Comparison of ENCODE assay signal across 24 mouse cellular contexts in genomic region chr11:95783958-95784357, GRCm38 (mm10). TPM values are rescaled to one million over a fixed set of nuclear protein-coding genes. Genes with fewer than 3 reads are reported as not detected.
A peak's percentile ranks its signal among the peaks of the same experiment; 100 is the strongest.
DNase-seq lines count a peak whose midpoint lies in the region; ATAC-seq and TF ChIP-seq lines count a peak whose summit lies in the region.
"Had no signal": no experiment of that assay in that cellular context is flagged by ENCODE, and none has a peak within 500 bp of the region (broad histone marks: within the 10 kb centered on the region; RNA-seq: fewer than 3 reads in every experiment).

No protein-coding gene starts in this region.

- H3K27ac ChIP-seq in embryonic facial prominence, embryonic 14.5 days (replicated peaks; ENCODE audit: low read depth, low read length) = no peak overlapping the region
- H3K27ac ChIP-seq in embryonic facial prominence, embryonic 10.5 days (replicated peaks) = no peak overlapping the region
- H3K27ac ChIP-seq: embryonic facial prominence, embryonic 12.5 days; embryonic facial prominence, embryonic 15.5 days; forebrain, embryonic 10.5 days; forebrain, embryonic 12.5 days had no signal

- H3K36me3 ChIP-seq in embryonic facial prominence, embryonic 14.5 days (ENCODE audit: control insufficient read depth, insufficient read depth, low read length) = no peaks in the 10 kb centered on the region
- H3K36me3 ChIP-seq in embryonic facial prominence, embryonic 10.5 days (replicated peaks) = no peaks in the 10 kb centered on the region
- no peaks in the 10 kb centered on the region for H3K36me3 ChIP-seq in C2C12 (ENCODE audit: control insufficient read depth, insufficient read depth)
- H3K36me3 ChIP-seq: embryonic facial prominence, embryonic 12.5 days; embryonic facial prominence, embryonic 15.5 days; forebrain, embryonic 10.5 days; forebrain, embryonic 12.5 days had no signal

- peak; percentile 43 for DNase-seq in embryonic facial prominence, embryonic 14.5 days (ENCODE audit: low spot score)
- no peak for DNase-seq in embryonic facial prominence, embryonic 10.5 days (ENCODE audit: low spot score)
- no peak for DNase-seq in lung, postnatal 10 days
- no peak for DNase-seq in natural killer cell, adult 2 months (ENCODE audit: low spot score in 2 of 2)
- DNase-seq: adrenal gland, adult 2 months; adrenal gland, postnatal 10 days; adrenal gland, postnatal 36 days; B cell, adult 2 months; cerebellum, adult 11 months; cerebellum, adult 18-20 months; cerebellum, adult 8-10 months; cerebellum, adult 9-11 months; cerebellum, postnatal 14 days; cerebellum, postnatal 36 days; embryo, embryonic 11 days had no signal

- H3K79me2 ChIP-seq in C2C12 (ENCODE audit: control insufficient read depth, insufficient read depth) = no peaks in the 10 kb centered on the region

- 74% methylated on average over 9 of the region's 9 CpGs for WGBS in embryonic facial prominence, embryonic 14.5 days
- WGBS in embryonic facial prominence, embryonic 10.5 days = 84% methylated on average over 9 of the region's 9 CpGs

- no peak overlapping the region for H3K4me3 ChIP-seq in embryonic facial prominence, embryonic 14.5 days (ENCODE audit: low read depth, low read length)
- H3K4me3 ChIP-seq in embryonic facial prominence, embryonic 10.5 days = no peak overlapping the region
- H3K4me3 ChIP-seq in C2C12 (ENCODE audit: insufficient read depth, poor library complexity, severe bottlenecking) = no peak overlapping the region
- H3K4me3 ChIP-seq: embryonic facial prominence, embryonic 12.5 days; embryonic facial prominence, embryonic 15.5 days; erythroblast, embryonic 14.5 days; forebrain, embryonic 10.5 days; forebrain, embryonic 12.5 days had no signal

- H3K27me3 ChIP-seq in embryonic facial prominence, embryonic 14.5 days (replicated peaks; ENCODE audit: control insufficient read depth, insufficient read depth, low read length) = no peaks in the 10 kb centered on the region
- no peaks in the 10 kb centered on the region for H3K27me3 ChIP-seq in embryonic facial prominence, embryonic 10.5 days (replicated peaks; ENCODE audit: low read depth, poor library complexity, severe bottlenecking)
- no peaks in the 10 kb centered on the region for H3K27me3 ChIP-seq in C2C12 (ENCODE audit: control insufficient read depth, insufficient read depth, insufficient read length)
- H3K27me3 ChIP-seq: embryonic facial prominence, embryonic 12.5 days; embryonic facial prominence, embryonic 15.5 days; forebrain, embryonic 12.5 days had no signal

- H3K4me2 ChIP-seq in embryonic facial prominence, embryonic 14.5 days (ENCODE audit: low read depth, low read length) = no peak overlapping the region
- H3K4me2 ChIP-seq: embryonic facial prominence, embryonic 12.5 days; embryonic facial prominence, embryonic 15.5 days; forebrain, embryonic 12.5 days had no signal

- TF ChIP-seq CTCF in C2C12 (IDR thresholded peaks at IDR 0.05; ENCODE audit: control insufficient read depth, insufficient read depth, insufficient read length) = no peak

- no peak overlapping the region for H3ac ChIP-seq in C2C12 (ENCODE audit: control insufficient read depth, insufficient read length, low read depth)

- H3K9ac ChIP-seq in embryonic facial prominence, embryonic 14.5 days (ENCODE audit: low read depth, low read length) = no peak overlapping the region
- H3K9ac ChIP-seq: embryonic facial prominence, embryonic 12.5 days; embryonic facial prominence, embryonic 15.5 days; forebrain, embryonic 12.5 days had no signal

- no peaks in the 10 kb centered on the region for H3K79me3 ChIP-seq in C2C12 (ENCODE audit: low read depth)

- H3K4me1 ChIP-seq in embryonic facial prominence, embryonic 14.5 days (ENCODE audit: control insufficient read depth, insufficient read depth, low read length) = no peaks in the 10 kb centered on the region
- H3K4me1 ChIP-seq in embryonic facial prominence, embryonic 10.5 days = no peaks in the 10 kb centered on the region
- H3K4me1 ChIP-seq: embryonic facial prominence, embryonic 12.5 days; embryonic facial prominence, embryonic 15.5 days; forebrain, embryonic 10.5 days; forebrain, embryonic 12.5 days had no signal

- H3K9me3 ChIP-seq in embryonic facial prominence, embryonic 14.5 days (ENCODE audit: control insufficient read depth, low read length) = 0 out of 2 replicates have a peak, but pooled peaks cover 6% of the 10 kb centered on the region
- 0 out of 2 replicates have a peak, but pooled peaks cover 6% of the 10 kb centered on the region for H3K9me3 ChIP-seq in embryonic facial prominence, embryonic 10.5 days
- H3K9me3 ChIP-seq: embryonic facial prominence, embryonic 12.5 days; embryonic facial prominence, embryonic 15.5 days; forebrain, embryonic 12.5 days had no signal

- ATAC-seq in embryonic facial prominence, embryonic 14.5 days (ENCODE audit: low read depth) = no peak
- peak; percentile 43; the same call in 1 of the 2 replicates for ATAC-seq in megakaryocyte, adult 5-6 weeks (ENCODE audit: poor library complexity, severe bottlenecking)
- ATAC-seq: forebrain, embryonic 14.5 days; forebrain, embryonic 16.5 days had no signal

TF ChIP-seq in C2C12, 6 proteins besides CTCF, POLR2A, EP300 and RAD21:
- no peak for TF ChIP-seq MYOG (IDR thresholded peaks at IDR 0.05; ENCODE audit: control insufficient read depth, extremely low read depth, insufficient read length)
- peak; percentile 97 for TF ChIP-seq MYOD1 (IDR thresholded peaks at IDR 0.05; ENCODE audit: control insufficient read depth, insufficient read length, low read depth)
- TF ChIP-seq MAX (IDR thresholded peaks at IDR 0.05) = no peak

RNA-seq across cellular contexts. Expression of gene Phospho1, which starts 40.3 kb away (rescaled TPM):
- polyA plus RNA-seq in embryonic facial prominence, embryonic 14.5 days (2014; fragmentation: Nextera tagmentation; extraction: Ambion mirVana) = 7.5 and 14.9 TPM in 2 replicates
- not detected in 2 replicates for polyA plus RNA-seq in embryonic facial prominence, embryonic 10.5 days (2016; fragmentation: Nextera tagmentation; extraction: Ambion mirVana)
- polyA plus RNA-seq in C2C12 (2012; fragmentation: generic; extraction: Trizol) = 98.3 TPM
- total RNA-seq in megakaryocyte, adult 5-6 weeks (2015) = 12.6 and 17.3 TPM in 2 replicates
- 2.3 TPM in 1 of 2 replicates, not detected in the other for total RNA-seq in megakaryocyte, adult 5-6 weeks (2017)
- polyA plus RNA-seq: embryonic facial prominence, embryonic 12.5 days; forebrain, embryonic 10.5 days; forebrain, embryonic 12.5 days; forebrain, embryonic 14.5 days; forebrain, embryonic 16.5 days had no signal

RNA-seq across cellular contexts. Expression of gene Gngt2, which starts 53.1 kb away (rescaled TPM):
- polyA plus RNA-seq in embryonic facial prominence, embryonic 14.5 days (2014; fragmentation: Nextera tagmentation; extraction: Ambion mirVana) = 15.0 and 16.2 TPM in 2 replicates
- polyA plus RNA-seq in embryonic facial prominence, embryonic 10.5 days (2016; fragmentation: Nextera tagmentation; extraction: Ambion mirVana) = 9.5 and 10.0 TPM in 2 replicates
- polyA plus RNA-seq in C2C12 (2012; fragmentation: generic; extraction: Trizol) = 2.7 TPM
- 92.0 and 95.7 TPM in 2 replicates for total RNA-seq in megakaryocyte, adult 5-6 weeks (2015)
- 64.0 and 66.6 TPM in 2 replicates for total RNA-seq in megakaryocyte, adult 5-6 weeks (2017)

RNA-seq across cellular contexts. Expression of gene Abi3, which starts 58.3 kb away (rescaled TPM):
- 3.9 and 5.1 TPM in 2 replicates for polyA plus RNA-seq in embryonic facial prominence, embryonic 14.5 days (2014; fragmentation: Nextera tagmentation; extraction: Ambion mirVana)
- 3.7 and 4.1 TPM in 2 replicates for polyA plus RNA-seq in embryonic facial prominence, embryonic 10.5 days (2016; fragmentation: Nextera tagmentation; extraction: Ambion mirVana)
- polyA plus RNA-seq in C2C12 (2012; fragmentation: generic; extraction: Trizol) = 0.33 TPM
- 14.7 and 19.8 TPM in 2 replicates for total RNA-seq in megakaryocyte, adult 5-6 weeks (2015)
- 13.7 and 20.0 TPM in 2 replicates for total RNA-seq in megakaryocyte, adult 5-6 weeks (2017)
